In the genomic region with DNA sequence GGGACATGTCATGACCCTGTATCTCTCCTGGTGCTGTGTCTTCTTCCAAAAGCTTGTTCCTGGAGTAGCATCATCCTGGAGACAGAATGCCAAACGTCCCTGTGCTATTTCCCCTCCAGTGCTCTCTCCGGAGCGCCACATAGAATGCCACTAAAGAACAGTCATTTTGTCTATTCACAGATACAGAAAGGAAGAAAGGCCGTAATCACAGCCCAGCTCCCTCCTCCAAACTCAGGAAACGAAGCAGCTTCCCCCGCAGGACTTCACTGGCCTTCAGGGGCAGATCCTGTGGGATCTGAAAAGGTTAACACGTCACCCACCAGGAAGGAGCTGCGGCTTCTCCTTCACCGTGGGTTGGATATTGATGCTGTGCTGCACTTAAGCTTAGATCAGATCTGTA, we compare ENCODE assay signal across 16 mouse cellular contexts.
"Had no signal": no experiment of that assay in that cellular context is flagged by ENCODE, and none has a peak within 500 bp of the region (broad histone marks: within the 10 kb centered on the region; RNA-seq: fewer than 3 reads in every experiment).

No protein-coding gene starts in this region.

- H3K9ac ChIP-seq: neural tube, embryonic 12.5 days; neural tube, embryonic 13.5 days; neural tube, embryonic 15.5 days; stomach, embryonic 15.5 days had no signal

- H3K27ac ChIP-seq: neural tube, embryonic 12.5 days; neural tube, embryonic 13.5 days; neural tube, embryonic 15.5 days; stomach, embryonic 15.5 days; stomach, postnatal 0 days had no signal

- H3K4me3 ChIP-seq: neural tube, embryonic 12.5 days; neural tube, embryonic 13.5 days; neural tube, embryonic 15.5 days; stomach, embryonic 15.5 days had no signal

- DNase-seq: retina, postnatal 1 day; right cerebral cortex, postnatal 14 days; right cerebral cortex, postnatal 25 days; right cerebral cortex, postnatal 4 days; spleen, adult 18-20 months; thymus, adult 18-20 months; thymus, adult 2 months; thymus, postnatal 14 days; thymus, postnatal 25 days; thymus, postnatal 36 days; thymus, postnatal 4 days had no signal

- H3K4me1 ChIP-seq: neural tube, embryonic 12.5 days; stomach, embryonic 15.5 days had no signal

- H3K36me3 ChIP-seq: neural tube, embryonic 12.5 days; neural tube, embryonic 13.5 days; neural tube, embryonic 15.5 days; stomach, embryonic 15.5 days had no signal

- H3K27me3 ChIP-seq: neural tube, embryonic 12.5 days; neural tube, embryonic 13.5 days; neural tube, embryonic 15.5 days; stomach, embryonic 15.5 days had no signal
